Mouse (Mus musculus) midbrain, embryonic 12.5 days (tissue): ENCODE measurements around the gene Pgm1. TPM values are rescaled to one million over a fixed set of nuclear protein-coding genes. Genes with fewer than 3 reads are reported as not detected.
A peak's percentile ranks its signal among the peaks of the same experiment; 100 is the strongest.

ENCODE experiments used
- ATAC-seq: fragments of 200-750 bp; cut with Nextera tagmentation; 2 replicates; pipeline ENCODE4 v1.8.0; 2017; ENCODE audit warnings: low read depth, moderate TSS enrichment, moderate library complexity; ENCODE audit not compliant: low FRiP score
- H3K27ac ChIP-seq: fragments of 300-500 bp; sonication (generic); replicated peaks from 2 replicates; pipeline ENCODE4 v1.5.1; 2016; ENCODE audit warnings: mild to moderate bottlenecking
- H3K27me3 ChIP-seq: fragments of 300-500 bp; sonication (generic); 2 replicates; pipeline ENCODE4 v1.6.1; 2016; ENCODE audit warnings: mild to moderate bottlenecking
- H3K36me3 ChIP-seq: fragments of 300-500 bp; sonication (generic); 2 replicates; pipeline ENCODE4 v1.6.1; 2016
- H3K4me1 ChIP-seq: fragments of 300-500 bp; sonication (generic); 2 replicates; pipeline ENCODE4 v1.6.1; 2016
- H3K4me2 ChIP-seq: fragments of 300-500 bp; sonication (generic); replicated peaks from 2 replicates; pipeline ENCODE4 v1.6.1; 2016; ENCODE audit warnings: mild to moderate bottlenecking, moderate library complexity
- H3K4me3 ChIP-seq: fragments of 300-500 bp; sonication (generic); 2 replicates; pipeline ENCODE4 v1.5.1; 2016; ENCODE audit warnings: mild to moderate bottlenecking
- H3K9ac ChIP-seq: fragments of 300-500 bp; sonication (generic); replicated peaks from 2 replicates; pipeline ENCODE4 v1.6.1; 2016; ENCODE audit warnings: mild to moderate bottlenecking, moderate library complexity
- H3K9me3 ChIP-seq: fragments of 300-500 bp; sonication (generic); 2 replicates; pipeline ENCODE4 v1.6.1; 2016; ENCODE audit warnings: mild to moderate bottlenecking
- WGBS: fragments of 180-500 bp; shearing (Covaris S2); methylation state at CpG from one replicate; pipeline ENCODE4 v1.1.7; 2016; 5-methylcytosine and 5-hydroxymethylcytosine counted together
- polyA plus RNA-seq: library from polyadenylated mRNA; unstranded; fragments of >200 nt; fragmentation: Nextera tagmentation; extraction: Ambion mirVana; gene quantifications from 2 replicates; pipeline ENCODE4 v1.2.1, GENCODE M21; 2016

The Pgm1 gene
- polyA plus RNA-seq, 1 experiment from 2014 or later: 40.3 TPM

DNA sequence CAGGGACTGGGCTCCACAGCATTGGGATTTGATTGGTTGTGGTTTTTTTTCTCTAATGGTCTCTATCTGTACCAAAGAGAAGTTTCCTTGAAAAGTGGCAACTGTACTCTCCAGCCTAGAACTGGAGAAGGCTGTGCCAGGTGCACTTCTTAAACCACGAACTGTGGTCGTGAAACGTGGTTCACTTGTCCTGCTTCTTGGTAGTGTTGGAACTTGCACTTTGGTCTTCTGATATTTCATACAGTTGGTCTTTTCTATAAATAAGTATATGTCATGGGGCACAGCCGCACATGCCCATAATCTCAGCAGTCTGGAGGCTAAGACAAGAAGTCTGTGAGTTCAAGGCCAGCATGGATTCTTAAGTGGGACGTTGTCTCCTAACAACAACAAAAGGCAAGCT is 7.1 kb downstream of the Pgm1 start:
- H3K9me3 ChIP-seq: no peaks in the 10 kb centered on the region
- H3K4me1 ChIP-seq: peaks cover 7% of the 10 kb centered on the region; the same call in 1 of the 2 replicates
- no peak overlapping the region for H3K4me3 ChIP-seq
- no peak overlapping the region for H3K27ac ChIP-seq
- H3K4me2 ChIP-seq: no peak overlapping the region
- H3K36me3 ChIP-seq: no peaks in the 10 kb centered on the region
- ATAC-seq: no peak
- 95% methylated on average over 5 of the region's 5 CpGs for WGBS
- peaks cover 2% of the 10 kb centered on the region; the same call in 1 of the 2 replicates for H3K27me3 ChIP-seq
- H3K9ac ChIP-seq: no peak overlapping the region

DNA sequence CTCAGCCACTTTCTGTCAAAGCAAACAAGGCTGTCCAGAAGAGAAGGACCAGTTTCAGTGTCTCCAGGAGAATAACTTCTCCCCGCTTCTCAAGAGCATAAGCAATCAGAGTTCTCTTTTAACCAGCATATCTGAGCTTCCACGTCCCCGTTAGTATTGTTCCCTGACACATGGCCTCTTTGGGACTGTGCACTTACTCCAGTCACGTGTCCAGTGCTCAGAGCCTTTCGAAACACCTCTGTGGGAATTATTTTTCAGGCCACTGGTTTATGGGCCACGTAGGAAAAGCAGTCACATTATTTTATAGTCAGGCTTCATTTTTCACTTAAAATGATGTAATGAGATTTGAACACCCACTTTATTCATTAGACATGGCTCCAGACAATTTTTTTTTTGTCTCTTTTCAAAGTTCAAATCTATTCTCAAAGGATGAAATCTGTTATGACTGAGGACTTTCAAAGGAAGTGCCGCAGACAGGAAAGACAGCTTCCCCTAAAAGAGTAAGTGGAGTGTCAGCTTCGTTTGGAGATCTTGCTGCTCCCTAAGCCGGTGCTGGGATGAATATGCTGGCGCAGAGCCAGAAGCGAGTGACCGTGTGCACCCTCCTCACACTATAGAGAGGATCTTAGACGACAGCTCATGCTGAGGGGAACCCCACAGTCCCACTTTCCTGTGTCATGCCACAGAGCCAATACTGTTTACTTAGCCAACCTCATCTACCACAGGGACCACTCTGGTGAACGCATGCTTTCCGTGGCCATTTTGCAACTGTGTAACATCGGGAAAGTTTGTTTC is 10.7 kb downstream of the Pgm1 start:
- Histone ChIP-seq H3K36me3 (no peaks in the 10 kb centered on the region), H3K4me1 (peaks cover 4% of the 10 kb centered on the region; the same call in 1 of the 2 replicates), H3K27ac (no peak overlapping the region; the same call in 1 of the 2 replicates), H3K4me2 (no peak overlapping the region), H3K9ac (no peak overlapping the region), H3K27me3 (no peaks in the 10 kb centered on the region), H3K9me3 (no peaks in the 10 kb centered on the region), H3K4me3 (no peak overlapping the region)
- ATAC-seq: peak; percentile 51; the same call in 1 of the 2 replicates
- 67% methylated on average over 16 of the region's 16 CpGs for WGBS

DNA sequence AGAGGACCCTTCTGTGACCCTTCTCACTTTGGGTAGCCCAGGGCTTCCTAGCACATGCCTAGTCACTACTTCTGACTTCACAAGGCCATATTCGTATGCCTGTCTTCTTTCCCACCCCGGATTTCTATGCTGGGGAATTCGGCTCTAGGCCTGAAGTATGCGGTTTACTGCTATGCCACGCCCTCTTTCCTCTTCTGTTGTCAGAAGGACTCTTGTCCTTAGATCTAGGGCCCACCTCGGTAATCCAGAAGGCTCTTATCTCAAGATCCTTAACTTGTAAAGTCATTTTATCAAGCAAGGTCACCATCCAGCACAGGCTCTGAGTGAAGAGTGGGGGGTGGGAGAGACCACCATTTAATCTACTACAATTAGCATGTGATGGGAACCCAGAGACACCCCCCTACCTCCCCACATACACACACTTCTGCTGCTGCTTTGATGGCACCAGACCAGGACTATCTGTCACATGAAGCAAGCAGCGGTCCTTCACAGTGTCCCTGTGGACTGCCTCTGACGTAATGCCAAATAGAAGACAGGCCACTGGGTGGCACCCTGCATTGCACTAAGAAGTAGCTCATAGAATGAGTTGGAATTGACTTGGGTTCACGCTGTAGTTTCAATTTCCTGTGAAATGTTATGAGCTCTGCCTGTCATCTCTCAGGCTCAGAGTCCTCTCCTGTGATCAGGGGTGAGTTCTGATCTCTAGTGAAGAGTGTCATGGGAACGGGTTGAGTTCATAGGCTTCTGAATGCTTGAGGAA is 12.6 kb downstream of the Pgm1 start:
- Histone ChIP-seq H3K4me1 (peaks cover 4% of the 10 kb centered on the region; the same call in 1 of the 2 replicates), H3K4me2 (no peak overlapping the region), H3K9me3 (no peaks in the 10 kb centered on the region), H3K9ac (no peak overlapping the region), H3K27ac (no peak overlapping the region), H3K36me3 (no peaks in the 10 kb centered on the region), H3K4me3 (no peak overlapping the region), H3K27me3 (no peaks in the 10 kb centered on the region)
- WGBS: 80% methylated on average over 10 of the region's 10 CpGs
- ATAC-seq: no peak

GRCm38 (mm10) chr4:99944606-99945005 is 15.4 kb downstream of the Pgm1 start:
- H3K9me3 ChIP-seq: no peaks in the 10 kb centered on the region
- 78% methylated on average over 2 of the region's 2 CpGs for WGBS
- H3K4me1 ChIP-seq: peaks cover 4% of the 10 kb centered on the region; the same call in 1 of the 2 replicates
- H3K4me3 ChIP-seq: no peak overlapping the region
- H3K9ac ChIP-seq: no peak overlapping the region
- no peak overlapping the region for H3K27ac ChIP-seq
- no peak overlapping the region for H3K4me2 ChIP-seq
- H3K27me3 ChIP-seq: no peaks in the 10 kb centered on the region
- no peak for ATAC-seq
- H3K36me3 ChIP-seq: no peaks in the 10 kb centered on the region

- WGBS: 85% methylated on average over 7 of the region's 7 CpGs
Measured at GRCm38 (mm10) chr4:99945011-99945410, 15.8 kb downstream of the Pgm1 start.

DNA sequence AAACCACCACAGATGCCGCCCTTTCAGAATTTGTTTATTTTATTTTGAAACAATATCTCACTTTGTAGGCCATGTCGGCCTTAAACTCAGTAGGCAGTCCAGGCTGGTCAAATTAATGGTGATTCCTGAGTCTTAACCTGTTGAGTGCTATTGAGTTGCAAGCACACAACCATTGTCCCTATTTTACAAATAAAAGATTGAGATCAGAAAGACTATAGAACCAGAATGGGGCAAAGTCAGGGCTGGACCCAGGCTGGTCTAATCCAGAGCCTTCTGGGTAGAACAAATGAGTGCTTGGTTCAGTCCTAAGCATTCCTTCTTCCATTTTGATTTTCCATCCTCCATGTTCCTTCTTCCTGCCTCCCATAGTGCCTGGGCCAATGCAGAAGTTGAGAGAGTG is 17.3 kb downstream of the Pgm1 start:
- Histone ChIP-seq H3K4me3 (no peak overlapping the region), H3K36me3 (no peaks in the 10 kb centered on the region), H3K4me1 (no peaks in the 10 kb centered on the region), H3K4me2 (no peak overlapping the region), H3K27me3 (no peaks in the 10 kb centered on the region), H3K9ac (no peak overlapping the region), H3K9me3 (no peaks in the 10 kb centered on the region), H3K27ac (no peak overlapping the region)
- no peak for ATAC-seq
- WGBS: 87% methylated on average over 2 of the region's 2 CpGs

More at GRCm38 (mm10) chr4:99945011-99945410, 15.8 kb downstream of the Pgm1 start:
- H3K27me3 ChIP-seq: no peaks in the 10 kb centered on the region
- H3K27ac ChIP-seq: no peak overlapping the region
- H3K4me1 ChIP-seq: peaks cover 4% of the 10 kb centered on the region; the same call in 1 of the 2 replicates
- H3K4me2 ChIP-seq: no peak overlapping the region
- ATAC-seq: no peak
- no peak overlapping the region for H3K9ac ChIP-seq
- no peaks in the 10 kb centered on the region for H3K36me3 ChIP-seq
- H3K4me3 ChIP-seq: no peak overlapping the region
- H3K9me3 ChIP-seq: no peaks in the 10 kb centered on the region

GRCm38 (mm10) chr4:99947192-99947591 is 18.0 kb downstream of the Pgm1 start:
- no peak overlapping the region for H3K27ac ChIP-seq
- H3K4me2 ChIP-seq: no peak overlapping the region
- H3K27me3 ChIP-seq: no peaks in the 10 kb centered on the region
- no peak overlapping the region for H3K4me3 ChIP-seq
- 84% methylated on average over 1 of the region's 1 CpGs for WGBS
- H3K9ac ChIP-seq: no peak overlapping the region
- H3K9me3 ChIP-seq: no peaks in the 10 kb centered on the region
- H3K4me1 ChIP-seq: no peaks in the 10 kb centered on the region
- no peak for ATAC-seq
- no peaks in the 10 kb centered on the region for H3K36me3 ChIP-seq

DNA sequence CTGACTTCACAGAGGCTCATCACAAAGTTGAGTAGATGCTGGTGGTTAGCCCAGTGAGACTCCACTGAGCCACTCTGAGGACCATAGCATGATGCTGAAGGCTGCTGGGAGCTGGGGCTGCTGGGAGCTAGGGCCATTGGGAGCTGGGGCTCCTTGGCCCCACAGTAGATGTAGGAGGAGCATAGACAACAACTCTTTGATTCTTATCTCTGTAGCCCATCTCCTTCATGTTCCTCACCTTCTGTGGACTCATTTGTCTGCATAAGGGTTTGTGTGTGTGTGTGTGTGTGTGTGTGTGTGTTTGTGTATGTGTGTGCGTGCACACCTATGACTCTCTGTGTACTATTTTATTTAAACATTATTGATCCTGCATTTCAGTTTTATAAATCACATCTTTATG is 18.7 kb downstream of the Pgm1 start:
- H3K36me3 ChIP-seq: no peaks in the 10 kb centered on the region
- H3K9ac ChIP-seq: no peak overlapping the region
- no peak overlapping the region for H3K4me3 ChIP-seq
- no peak overlapping the region for H3K27ac ChIP-seq
- H3K4me1 ChIP-seq: no peaks in the 10 kb centered on the region
- no peaks in the 10 kb centered on the region for H3K27me3 ChIP-seq
- no peak for ATAC-seq
- WGBS: 68% methylated on average over 1 of the region's 1 CpGs
- no peak overlapping the region for H3K4me2 ChIP-seq
- no peaks in the 10 kb centered on the region for H3K9me3 ChIP-seq

DNA sequence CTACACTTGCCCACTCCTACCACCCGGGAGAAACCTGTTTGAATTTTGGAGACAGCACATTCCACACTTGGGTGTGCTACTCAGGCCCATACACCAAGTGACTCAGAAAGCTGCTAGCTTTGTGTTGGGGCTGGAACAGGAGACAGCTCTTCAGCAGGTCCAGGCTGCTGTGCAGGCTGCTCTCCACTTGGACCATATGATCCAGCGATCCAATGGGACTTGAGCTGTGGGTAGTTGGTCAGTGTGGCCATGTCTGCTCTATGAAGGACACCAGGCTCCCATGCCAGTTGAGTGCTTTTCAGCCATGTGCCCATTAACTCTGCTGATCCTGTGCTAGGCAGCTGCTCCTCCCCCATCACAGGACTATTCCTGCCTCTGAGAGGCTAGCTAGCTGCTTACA is 24.7 kb downstream of the Pgm1 start:
- H3K27me3 ChIP-seq: no peaks in the 10 kb centered on the region
- 88% methylated on average over 2 of the region's 2 CpGs for WGBS
- no peak for ATAC-seq
- H3K9me3 ChIP-seq: no peaks in the 10 kb centered on the region
- no peak overlapping the region for H3K9ac ChIP-seq
- H3K4me2 ChIP-seq: no peak overlapping the region
- no peak overlapping the region for H3K4me3 ChIP-seq
- H3K4me1 ChIP-seq: 0 out of 2 replicates have a peak, but pooled peaks cover 5% of the 10 kb centered on the region
- no peak overlapping the region for H3K27ac ChIP-seq
- H3K36me3 ChIP-seq: no peaks in the 10 kb centered on the region

DNA sequence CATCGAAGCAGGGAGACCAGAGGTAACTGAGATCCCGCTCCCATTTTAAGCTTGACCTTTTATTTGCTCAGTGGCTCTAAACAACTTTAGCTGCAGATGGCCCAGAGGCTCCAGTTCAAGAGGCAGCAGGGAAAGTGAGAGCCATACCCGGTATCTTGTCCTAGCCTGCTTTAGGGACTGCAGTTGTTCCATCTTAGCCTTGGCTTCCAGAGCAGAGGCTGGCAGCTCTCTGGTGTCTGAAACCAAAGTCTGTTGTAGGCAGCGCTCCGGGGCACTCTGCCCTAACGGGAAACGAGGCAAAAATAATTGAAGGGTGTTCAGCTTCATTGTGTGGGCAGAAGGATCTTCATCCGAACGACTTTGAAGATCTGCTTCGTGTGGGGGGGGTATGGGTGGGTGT is 26.2 kb downstream of the Pgm1 start:
- no peak overlapping the region for H3K4me3 ChIP-seq
- H3K27me3 ChIP-seq: no peaks in the 10 kb centered on the region
- no peak overlapping the region for H3K27ac ChIP-seq
- 79% methylated on average over 10 of the region's 10 CpGs for WGBS
- H3K9me3 ChIP-seq: no peaks in the 10 kb centered on the region
- no peaks in the 10 kb centered on the region for H3K36me3 ChIP-seq
- H3K4me2 ChIP-seq: no peak overlapping the region
- H3K9ac ChIP-seq: no peak overlapping the region
- H3K4me1 ChIP-seq: 0 out of 2 replicates have a peak, but pooled peaks cover 5% of the 10 kb centered on the region
- no peak for ATAC-seq

DNA sequence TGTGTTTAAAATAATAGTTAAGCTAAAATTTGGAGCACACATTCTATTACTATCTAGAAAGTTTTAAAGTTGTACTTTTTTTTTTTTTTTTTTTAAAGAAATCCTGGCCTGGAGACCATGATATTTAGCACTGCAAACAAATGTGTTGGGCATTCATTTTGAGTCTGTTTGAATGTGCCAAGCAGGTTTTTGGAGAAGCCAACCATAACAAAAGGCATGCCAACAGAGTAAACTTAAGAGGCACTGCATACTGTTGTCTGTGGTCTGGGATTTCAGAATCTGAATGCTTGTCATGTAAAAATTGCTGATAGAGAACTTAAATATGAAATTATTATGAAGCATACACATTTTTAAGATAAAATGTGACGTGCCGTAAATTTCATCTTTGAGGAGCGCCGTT is 28.0 kb downstream of the Pgm1 start:
- 95% methylated on average over 4 of the region's 4 CpGs for WGBS
- no peak for ATAC-seq

More for the DNA sequence above, 28.0 kb downstream of the Pgm1 start:
- H3K9me3 ChIP-seq: no peaks in the 10 kb centered on the region
- no peak overlapping the region for H3K27ac ChIP-seq
- H3K36me3 ChIP-seq: no peaks in the 10 kb centered on the region
- no peaks in the 10 kb centered on the region for H3K27me3 ChIP-seq
- H3K4me2 ChIP-seq: no peak overlapping the region
- H3K9ac ChIP-seq: no peak overlapping the region
- H3K4me1 ChIP-seq: 0 out of 2 replicates have a peak, but pooled peaks cover 5% of the 10 kb centered on the region
- H3K4me3 ChIP-seq: no peak overlapping the region
